Mouse (Mus musculus): ENCODE measurements at regions not wholly inside any gene's neighbourhood (a gene's known extent, or its start where the extent isn't known, plus 50 kb on each side); places are given as distances from the start of the nearest gene placed in this dataset.

DNA sequence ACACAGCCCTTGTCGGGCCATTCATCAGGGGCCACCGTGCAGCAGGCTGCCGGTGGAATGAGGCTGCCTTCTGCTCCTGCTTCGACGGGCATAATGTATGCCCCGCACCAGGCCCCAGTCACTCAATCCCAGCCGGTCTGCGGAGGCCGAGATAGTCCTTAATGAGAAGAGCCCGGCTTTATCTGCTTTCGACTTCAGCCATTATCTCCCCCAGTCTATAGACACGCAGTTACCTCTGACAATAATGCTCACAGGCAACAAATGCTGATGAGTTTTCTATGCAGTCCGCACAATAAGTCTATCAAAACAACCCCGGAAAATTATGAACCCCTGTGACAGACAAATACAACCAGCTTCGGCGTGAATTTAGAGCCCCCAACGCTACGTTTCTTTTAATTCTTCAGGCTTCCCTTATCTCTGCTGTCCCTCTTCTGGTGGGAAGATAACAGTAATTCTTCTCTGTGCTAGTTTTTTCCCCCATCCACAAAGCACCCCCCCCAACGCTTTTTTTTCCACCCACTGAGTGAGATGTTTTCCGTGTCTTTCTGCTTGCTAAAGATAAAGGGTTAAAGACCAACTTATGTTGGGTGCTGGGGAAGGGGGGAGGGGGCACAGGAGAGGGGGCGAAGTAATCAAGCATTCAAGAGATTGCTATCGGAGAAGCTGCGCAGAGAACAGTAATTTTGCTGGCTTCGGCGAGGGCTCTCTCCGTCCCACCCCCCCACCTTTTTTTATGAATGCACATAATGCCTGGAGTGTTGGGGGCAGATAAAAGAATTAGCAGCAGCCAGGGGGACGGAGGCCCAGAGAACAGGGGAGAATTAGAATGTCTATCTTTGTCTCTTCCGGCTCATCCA, 117.8 kb downstream of the Mrm1 start:
- Histone ChIP-seq H3K36me3 (no peaks in the 10 kb centered on the region), H3K4me1 (peaks cover 13% of the 10 kb centered on the region), H3K9ac (peak overlapping the region; percentile 49; the same call in 1 of the 2 replicates), H3K27ac (no peak overlapping the region), H3K4me3 (peak overlapping the region; percentile 7; the same call in 1 of the 2 replicates), H3K27me3 (peaks cover 53% of the 10 kb centered on the region), H3K9me3 (no peaks in the 10 kb centered on the region), H3K4me2 (peak overlapping the region; percentile 42)
- WGBS = 12% methylated on average over 28 of the region's 28 CpGs
- no peak for ATAC-seq (ENCODE audit: insufficient number of reproducible peaks, insufficient read depth, low FRiP score, low TSS enrichment, low read depth)

DNA sequence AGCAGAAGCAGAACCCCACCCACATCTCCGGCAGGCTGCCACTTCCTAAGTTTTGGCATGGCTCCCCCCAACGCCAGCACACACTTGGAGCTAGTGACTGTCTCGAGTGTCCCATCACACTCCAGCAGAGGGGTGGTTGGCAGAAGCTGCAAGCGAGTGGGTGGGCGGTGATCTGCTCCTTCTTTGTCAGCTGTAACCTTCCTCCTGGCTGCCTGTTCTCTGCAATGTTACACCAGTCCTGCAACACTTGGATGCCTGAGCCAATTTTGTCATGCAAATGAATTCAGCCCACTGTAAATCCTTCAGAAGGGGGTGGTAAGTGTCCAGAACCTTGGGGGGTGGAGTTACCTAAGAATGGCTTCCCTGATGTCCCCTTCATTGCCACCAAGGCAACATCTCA, 121.8 kb downstream of the Mrm1 start:
- no peak overlapping the region for H3K27ac ChIP-seq
- no peak overlapping the region for H3K9ac ChIP-seq
- no peaks in the 10 kb centered on the region for H3K9me3 ChIP-seq
- H3K27me3 ChIP-seq = peaks cover 34% of the 10 kb centered on the region
- no peaks in the 10 kb centered on the region for H3K36me3 ChIP-seq
- H3K4me1 ChIP-seq = peaks cover 10% of the 10 kb centered on the region; the same call in 1 of the 2 replicates
- WGBS = 47% methylated on average over 5 of the region's 5 CpGs
- no peak overlapping the region for H3K4me3 ChIP-seq
- no peak overlapping the region for H3K4me2 ChIP-seq
- no peak for ATAC-seq (ENCODE audit: insufficient number of reproducible peaks, insufficient read depth, low FRiP score, low TSS enrichment, low read depth)

DNA sequence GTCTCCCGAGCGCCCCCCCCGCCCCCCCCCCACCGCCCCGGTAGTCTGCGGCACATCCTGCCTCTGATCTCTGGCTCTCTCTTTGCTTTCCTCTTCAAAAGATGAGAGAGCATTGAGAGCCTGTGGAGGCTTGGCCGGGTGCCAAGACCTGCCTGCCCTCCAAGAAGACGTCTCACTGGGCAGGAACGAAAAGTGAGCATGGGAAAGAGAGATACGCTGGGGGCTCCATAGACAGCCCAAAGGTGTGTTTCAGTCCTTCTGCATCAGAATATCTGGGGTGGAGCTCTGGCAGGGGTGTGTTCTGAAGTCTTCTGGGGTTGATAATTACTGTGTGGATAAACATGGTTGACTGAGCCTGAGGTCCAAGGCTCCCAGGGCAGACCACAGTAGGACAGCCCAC, 126.7 kb downstream of the Mrm1 start:
- no peak overlapping the region for H3K4me2 ChIP-seq
- H3K4me3 ChIP-seq = no peak overlapping the region
- H3K9me3 ChIP-seq = peaks cover 5% of the 10 kb centered on the region
- no peaks in the 10 kb centered on the region for H3K36me3 ChIP-seq
- H3K9ac ChIP-seq = no peak overlapping the region
- 13% methylated on average over 10 of the region's 10 CpGs for WGBS
- no peaks in the 10 kb centered on the region for H3K27me3 ChIP-seq
- H3K27ac ChIP-seq = no peak overlapping the region
- ATAC-seq (ENCODE audit: insufficient number of reproducible peaks, insufficient read depth, low FRiP score, low TSS enrichment, low read depth) = no peak
- no peaks in the 10 kb centered on the region for H3K4me1 ChIP-seq

GRCm38 (mm10) chr11:84691410-84692148, 127.7 kb downstream of the Mrm1 start:
- Histone ChIP-seq H3K9me3 (peaks cover 5% of the 10 kb centered on the region), H3K9ac (no peak overlapping the region), H3K4me1 (no peaks in the 10 kb centered on the region), H3K27me3 (no peaks in the 10 kb centered on the region), H3K27ac (no peak overlapping the region), H3K4me3 (no peak overlapping the region), H3K4me2 (no peak overlapping the region), H3K36me3 (no peaks in the 10 kb centered on the region)
- no peak for ATAC-seq (ENCODE audit: insufficient number of reproducible peaks, insufficient read depth, low FRiP score, low TSS enrichment, low read depth)
- 57% methylated on average over 3 of the region's 3 CpGs for WGBS

- Histone ChIP-seq H3K9me3 (peaks cover 5% of the 10 kb centered on the region), H3K27me3 (no peaks in the 10 kb centered on the region), H3K9ac (no peak overlapping the region), H3K4me1 (no peaks in the 10 kb centered on the region), H3K4me2 (no peak overlapping the region), H3K27ac (no peak overlapping the region), H3K36me3 (no peaks in the 10 kb centered on the region), H3K4me3 (no peak overlapping the region)
- no peak for ATAC-seq (ENCODE audit: insufficient number of reproducible peaks, insufficient read depth, low FRiP score, low TSS enrichment, low read depth)
- WGBS = 89% methylated on average over 9 of the region's 9 CpGs
Observed at GRCm38 (mm10) chr11:84686473-84686872, 132.8 kb downstream of the Mrm1 start.

DNA sequence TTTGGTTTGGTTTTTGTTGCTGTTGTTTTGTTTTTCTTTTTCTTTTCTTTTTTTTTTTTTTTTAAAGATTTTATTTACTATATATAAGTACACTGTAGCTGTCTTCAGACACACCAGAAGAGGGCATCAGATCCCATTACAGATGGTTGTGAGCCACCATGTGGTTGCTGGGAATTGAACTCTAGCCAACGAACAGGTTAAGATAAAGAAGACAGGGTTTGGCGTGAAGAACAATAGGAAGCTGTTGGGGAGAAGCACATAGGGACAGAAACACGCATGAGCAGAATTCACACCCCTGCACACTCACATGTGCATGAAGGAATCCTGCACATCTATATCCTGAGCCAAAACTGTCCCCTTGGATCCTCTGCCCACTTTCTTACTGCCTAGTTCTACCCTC, 135.0 kb downstream of the Mrm1 start:
- no peak for ATAC-seq (ENCODE audit: insufficient number of reproducible peaks, insufficient read depth, low FRiP score, low TSS enrichment, low read depth)
- Histone ChIP-seq H3K4me2 (no peak overlapping the region), H3K9me3 (peaks cover 5% of the 10 kb centered on the region), H3K27ac (no peak overlapping the region), H3K36me3 (no peaks in the 10 kb centered on the region), H3K27me3 (no peaks in the 10 kb centered on the region), H3K9ac (no peak overlapping the region), H3K4me1 (no peaks in the 10 kb centered on the region), H3K4me3 (no peak overlapping the region)
- 90% methylated on average over 3 of the region's 3 CpGs for WGBS

DNA sequence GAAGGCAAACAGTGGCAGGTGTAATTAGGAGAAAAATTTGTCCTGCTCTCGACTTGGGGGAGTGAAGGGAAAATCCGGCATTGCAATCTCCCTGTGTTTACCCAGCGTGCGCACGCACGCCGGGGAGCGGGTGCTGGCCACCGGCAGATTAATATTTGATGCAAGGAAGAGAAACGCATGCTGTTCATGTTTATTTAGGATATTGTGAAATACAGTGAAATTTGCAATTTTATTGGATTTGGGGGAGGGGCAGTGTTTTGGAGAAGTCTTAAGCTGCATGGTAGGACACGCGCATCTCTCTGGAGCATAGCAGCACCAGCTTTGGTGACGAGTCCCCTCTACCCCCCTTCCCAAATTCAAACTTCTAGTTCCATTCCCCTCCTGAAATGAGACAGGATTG, 136.4 kb downstream of the Mrm1 start:
- no peaks in the 10 kb centered on the region for H3K9me3 ChIP-seq
- no peak overlapping the region for H3K4me2 ChIP-seq
- no peaks in the 10 kb centered on the region for H3K4me1 ChIP-seq
- no peak overlapping the region for H3K4me3 ChIP-seq
- 85% methylated on average over 13 of the region's 13 CpGs for WGBS
- H3K27ac ChIP-seq = no peak overlapping the region
- H3K36me3 ChIP-seq = no peaks in the 10 kb centered on the region
- ATAC-seq (ENCODE audit: insufficient number of reproducible peaks, insufficient read depth, low FRiP score, low TSS enrichment, low read depth) = no peak
- no peak overlapping the region for H3K9ac ChIP-seq
- peaks cover 10% of the 10 kb centered on the region; the same call in 1 of the 2 replicates for H3K27me3 ChIP-seq

DNA sequence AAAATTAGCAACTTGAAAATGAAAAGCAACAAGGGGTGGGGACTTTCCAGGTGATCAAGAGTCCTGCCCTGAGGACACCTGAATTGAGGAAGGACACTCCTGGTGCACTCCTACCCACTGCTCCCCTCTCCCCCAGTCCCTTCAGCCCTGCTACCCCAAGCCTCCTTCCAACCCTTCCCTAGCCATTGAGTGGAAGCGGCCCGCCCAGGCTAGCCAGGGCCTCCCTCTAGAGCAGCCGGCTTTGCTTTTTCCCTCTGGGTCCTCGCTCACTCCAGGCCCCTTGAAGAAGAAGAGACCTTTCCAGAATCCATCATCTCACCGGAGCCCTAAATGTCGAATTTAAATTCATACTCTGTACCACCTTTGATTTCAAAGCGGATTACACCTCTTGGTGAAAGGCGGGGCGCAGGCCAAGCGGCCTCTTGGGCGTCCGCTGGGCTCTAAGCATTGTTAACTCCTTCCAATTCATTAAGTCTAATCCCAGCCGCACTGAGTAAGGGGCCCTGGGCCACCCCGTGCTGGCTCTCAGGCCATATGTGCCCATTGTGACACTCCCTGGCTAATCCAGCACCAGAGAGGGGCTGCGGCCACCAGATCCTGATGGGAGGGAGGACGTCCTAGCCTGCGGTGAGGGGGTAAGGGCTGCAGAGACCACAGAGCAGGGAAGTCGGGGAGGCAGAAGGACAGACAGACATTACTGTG, 142.8 kb downstream of the Mrm1 start:
- Histone ChIP-seq H3K27ac (no peak overlapping the region), H3K36me3 (no peaks in the 10 kb centered on the region), H3K9me3 (no peaks in the 10 kb centered on the region), H3K4me3 (no peak overlapping the region), H3K4me2 (no peak overlapping the region), H3K27me3 (peaks cover 34% of the 10 kb centered on the region), H3K9ac (no peak overlapping the region), H3K4me1 (no peaks in the 10 kb centered on the region)
- 21% methylated on average over 18 of the region's 18 CpGs for WGBS
- ATAC-seq (ENCODE audit: insufficient number of reproducible peaks, insufficient read depth, low FRiP score, low TSS enrichment, low read depth) = no peak

- no peak overlapping the region for H3K9ac ChIP-seq
- no peak overlapping the region for H3K27ac ChIP-seq
- 73% methylated on average over 18 of the region's 18 CpGs for WGBS
- H3K4me1 ChIP-seq = no peaks in the 10 kb centered on the region
- ATAC-seq (ENCODE audit: insufficient number of reproducible peaks, insufficient read depth, low FRiP score, low TSS enrichment, low read depth) = no peak
- no peak overlapping the region for H3K4me3 ChIP-seq
- H3K36me3 ChIP-seq = no peaks in the 10 kb centered on the region
- H3K9me3 ChIP-seq = no peaks in the 10 kb centered on the region
- peaks cover 25% of the 10 kb centered on the region for H3K27me3 ChIP-seq
- no peak overlapping the region for H3K4me2 ChIP-seq
Observed at GRCm38 (mm10) chr11:84672841-84673473, 146.4 kb downstream of the Mrm1 start.

DNA sequence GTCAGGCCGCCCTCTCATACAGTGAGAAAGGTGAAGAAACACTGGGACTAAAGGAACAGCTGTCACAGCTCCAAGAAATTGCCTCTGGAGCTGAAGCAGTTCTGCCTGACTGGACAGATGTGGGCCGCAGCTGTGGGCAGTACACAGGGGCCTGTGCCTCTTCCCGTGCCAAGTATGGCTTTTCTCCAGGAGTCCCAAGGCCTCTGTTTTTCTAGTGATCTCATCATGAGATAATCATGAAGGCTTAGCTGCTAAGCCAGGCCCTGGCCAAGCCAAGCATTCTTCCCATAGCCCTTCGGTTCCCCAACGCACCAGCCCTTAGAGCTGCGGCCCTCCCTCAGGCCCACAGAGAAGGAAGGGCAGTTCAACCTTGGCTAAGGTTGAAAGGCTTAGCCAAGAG, 146.2 kb upstream of the Lhx1 start:
- no peak for ATAC-seq (ENCODE audit: insufficient number of reproducible peaks, insufficient read depth, low FRiP score, low TSS enrichment, low read depth)
- Histone ChIP-seq H3K27ac (no peak overlapping the region), H3K4me3 (no peak overlapping the region), H3K4me2 (no peak overlapping the region), H3K4me1 (no peaks in the 10 kb centered on the region), H3K36me3 (no peaks in the 10 kb centered on the region), H3K9me3 (no peaks in the 10 kb centered on the region), H3K27me3 (peaks cover 11% of the 10 kb centered on the region), H3K9ac (no peak overlapping the region)
- 78% methylated on average over 6 of the region's 6 CpGs for WGBS

GRCm38 (mm10) chr11:84667711-84668110, 142.4 kb upstream of the Lhx1 start:
- ATAC-seq (ENCODE audit: insufficient number of reproducible peaks, insufficient read depth, low FRiP score, low TSS enrichment, low read depth) = no peak
- no peak overlapping the region for H3K4me3 ChIP-seq
- no peak overlapping the region for H3K27ac ChIP-seq
- 76% methylated on average over 4 of the region's 4 CpGs for WGBS
- no peaks in the 10 kb centered on the region for H3K27me3 ChIP-seq
- H3K4me1 ChIP-seq = no peaks in the 10 kb centered on the region
- H3K9me3 ChIP-seq = no peaks in the 10 kb centered on the region
- H3K4me2 ChIP-seq = no peak overlapping the region
- no peak overlapping the region for H3K9ac ChIP-seq
- H3K36me3 ChIP-seq = no peaks in the 10 kb centered on the region
